Mouse (Mus musculus) bone marrow, adult 2 months (tissue): ENCODE measurements around the gene Alk.

Source experiments
- CTCF ChIP-seq: fragments of 200-500 bp; IDR thresholded peaks from 2 replicates; pipeline ENCODE4 v1.5.1; 2011; ENCODE audit warnings: low read length, control low read depth; ENCODE audit not compliant: control insufficient read depth, insufficient read depth
- POLR2A ChIP-seq: fragments of 200-500 bp; IDR thresholded peaks from 2 replicates; pipeline ENCODE4 v1.6.1; 2011; ENCODE audit warnings: low read depth, mild to moderate bottlenecking, control low read depth, low read length, borderline replicate concordance; ENCODE audit not compliant: control insufficient read depth

GRCm38 (mm10) chr17:72173778-72174177 lies 430.6 kb downstream of the Alk start:
- TF ChIP-seq CTCF (no peak), POLR2A (no peak)
